Mouse (Mus musculus) C2C12 (cell line): ENCODE results near the gene Mrnip. TPM values are rescaled to one million over a fixed set of nuclear protein-coding genes. Genes with fewer than 3 reads are reported as not detected.

ENCODE experiments used
- H3K27me3 ChIP-seq: one replicate; pipeline ENCODE4 v1.6.1; 2011; ENCODE audit not compliant: control insufficient read depth, insufficient read depth, insufficient read length
- H3K36me3 ChIP-seq: one replicate; pipeline ENCODE4 v1.6.1; 2011; ENCODE audit not compliant: control insufficient read depth, insufficient read depth
- H3K4me3 ChIP-seq: one replicate; pipeline ENCODE4 v1.5.1; 2011; ENCODE audit warnings: mild to moderate bottlenecking, control low read depth; ENCODE audit not compliant: poor library complexity, insufficient read depth, severe bottlenecking
- H3K79me2 ChIP-seq: one replicate; pipeline ENCODE4 v1.6.1; 2011; ENCODE audit not compliant: control insufficient read depth, insufficient read depth
- H3K79me3 ChIP-seq: one replicate; pipeline ENCODE4 v1.6.1; 2011; ENCODE audit warnings: low read depth, control low read depth
- H3ac ChIP-seq: one replicate; pipeline ENCODE3; 2011; ENCODE audit warnings: low read depth; ENCODE audit not compliant: control insufficient read depth, insufficient read length
- CEBPB ChIP-seq: IDR thresholded peaks from one replicate; pipeline ENCODE4 v1.6.1; 2011; ENCODE audit warnings: low read depth, mild to moderate bottlenecking, control low read depth, moderate library complexity
- CTCF ChIP-seq: IDR thresholded peaks from one replicate; pipeline ENCODE4 v1.5.1; 2011; ENCODE audit not compliant: control insufficient read depth, insufficient read depth, insufficient read length
- FOSL1 ChIP-seq: IDR thresholded peaks from one replicate; pipeline ENCODE4 v1.8.0; 2011; ENCODE audit warnings: mild to moderate bottlenecking, low read length; ENCODE audit not compliant: poor library complexity, insufficient read depth, severe bottlenecking
- MAX ChIP-seq: IDR thresholded peaks from one replicate; pipeline ENCODE4 v1.6.1; 2011; ENCODE audit warnings: mild to moderate bottlenecking, control low read depth
- MYOD1 ChIP-seq: IDR thresholded peaks from one replicate; pipeline ENCODE4 v1.6.1; 2011; ENCODE audit warnings: low read depth; ENCODE audit not compliant: control insufficient read depth, insufficient read length
- MYOG ChIP-seq: IDR thresholded peaks from one replicate; pipeline ENCODE4 v1.6.1; 2011; ENCODE audit not compliant: control insufficient read depth, insufficient read length; ENCODE audit errors: extremely low read depth
- USF1 ChIP-seq: IDR thresholded peaks from one replicate; pipeline ENCODE4 v1.6.1; 2011; ENCODE audit warnings: low read depth, mild to moderate bottlenecking, control low read depth, moderate library complexity
- polyA plus RNA-seq: library from polyadenylated mRNA; unstranded; fragments of >200 nt; fragmentation: generic; extraction: Trizol; gene quantifications from one replicate; pipeline ENCODE4 v1.2.1, GENCODE M21; 2012; ENCODE audit warnings: missing spikeins

Gene Mrnip
- polyA plus RNA-seq, 1 experiment: 4.7 TPM

DNA sequence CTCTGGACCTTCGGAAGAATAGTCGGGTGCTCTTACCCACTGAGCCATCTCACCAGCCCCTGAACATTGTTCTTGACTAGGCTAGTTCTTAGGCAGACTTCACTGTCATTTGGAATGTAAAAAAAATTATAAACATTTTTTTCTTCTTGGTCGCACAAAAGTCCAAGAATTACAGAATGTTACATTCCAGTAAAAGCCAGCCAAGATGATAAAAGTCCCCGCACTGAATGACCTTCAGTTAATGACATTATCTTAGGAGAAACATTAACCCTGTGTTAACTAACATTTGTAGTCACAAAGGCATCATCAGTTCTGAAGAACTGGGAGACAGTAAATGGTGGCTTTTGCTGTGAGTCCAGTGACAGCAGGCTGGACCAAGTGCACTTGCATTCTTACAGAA is 16.1 kb downstream of the Mrnip start:
- H3K79me2 ChIP-seq: no peaks in the 10 kb centered on the region
- H3ac ChIP-seq: no peak overlapping the region
- H3K27me3 ChIP-seq: no peaks in the 10 kb centered on the region
- no peaks in the 10 kb centered on the region for H3K79me3 ChIP-seq
- no peaks in the 10 kb centered on the region for H3K36me3 ChIP-seq
- no peak overlapping the region for H3K4me3 ChIP-seq
- TF ChIP-seq USF1 (no peak), MYOD1 (no peak), MYOG (no peak), MAX (no peak), CEBPB (no peak)

DNA sequence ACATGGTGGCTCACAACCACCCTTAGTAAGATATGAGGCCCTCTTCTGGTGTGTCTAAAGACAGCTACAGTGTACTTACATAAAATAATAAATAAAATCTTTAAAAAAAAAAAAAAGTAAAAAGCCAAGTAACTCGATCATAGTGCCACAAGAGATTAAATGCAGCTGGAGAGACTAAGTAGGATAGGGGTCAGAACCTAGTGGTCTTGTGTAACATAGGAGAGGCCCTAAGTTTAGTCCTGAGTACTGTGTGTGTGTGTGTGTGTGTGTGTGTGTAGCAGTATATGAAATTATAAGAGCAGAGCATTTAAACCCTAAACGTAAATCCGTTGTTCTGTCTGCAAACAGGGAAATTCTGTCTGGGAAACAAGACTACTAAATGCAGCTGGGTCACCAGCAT is 18.0 kb downstream of the Mrnip start:
- Histone ChIP-seq H3K79me2 (no peaks in the 10 kb centered on the region), H3K4me3 (no peak overlapping the region), H3K27me3 (no peaks in the 10 kb centered on the region), H3K36me3 (no peaks in the 10 kb centered on the region), H3ac (no peak overlapping the region), H3K79me3 (no peaks in the 10 kb centered on the region)
- TF ChIP-seq CTCF (no peak), CEBPB (no peak)

DNA sequence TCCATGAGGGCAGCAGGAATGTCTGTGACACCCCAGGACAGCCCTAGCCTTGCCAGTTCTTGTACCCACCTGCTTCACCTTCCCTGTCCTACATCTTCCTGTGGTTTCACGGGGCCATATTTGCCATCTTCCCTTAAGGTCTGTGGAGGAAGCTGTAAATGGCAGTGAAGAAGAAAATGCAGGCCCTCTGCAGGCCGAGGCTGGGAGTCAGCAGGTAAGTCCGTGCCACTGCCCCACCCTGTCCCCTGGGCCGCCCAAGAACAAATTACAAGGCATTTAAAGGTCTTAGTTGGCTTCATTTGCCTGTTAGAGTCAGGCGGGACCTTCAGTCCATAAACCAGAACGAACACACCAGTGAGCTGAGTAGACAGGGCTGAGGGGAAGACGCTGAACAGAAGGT is 19.8 kb downstream of the Mrnip start:
- TF ChIP-seq USF1: no peak
- TF ChIP-seq MYOG: no peak
- no peak for TF ChIP-seq CEBPB
- no peak for TF ChIP-seq MAX
- TF ChIP-seq CTCF: no peak
- TF ChIP-seq FOSL1: no peak
- TF ChIP-seq MYOD1: no peak
- H3K79me3 ChIP-seq: no peaks in the 10 kb centered on the region
- H3K36me3 ChIP-seq: peaks cover 9% of the 10 kb centered on the region
- no peaks in the 10 kb centered on the region for H3K27me3 ChIP-seq
- H3K79me2 ChIP-seq: no peaks in the 10 kb centered on the region
- H3ac ChIP-seq: no peak overlapping the region
- H3K4me3 ChIP-seq: no peak overlapping the region

DNA sequence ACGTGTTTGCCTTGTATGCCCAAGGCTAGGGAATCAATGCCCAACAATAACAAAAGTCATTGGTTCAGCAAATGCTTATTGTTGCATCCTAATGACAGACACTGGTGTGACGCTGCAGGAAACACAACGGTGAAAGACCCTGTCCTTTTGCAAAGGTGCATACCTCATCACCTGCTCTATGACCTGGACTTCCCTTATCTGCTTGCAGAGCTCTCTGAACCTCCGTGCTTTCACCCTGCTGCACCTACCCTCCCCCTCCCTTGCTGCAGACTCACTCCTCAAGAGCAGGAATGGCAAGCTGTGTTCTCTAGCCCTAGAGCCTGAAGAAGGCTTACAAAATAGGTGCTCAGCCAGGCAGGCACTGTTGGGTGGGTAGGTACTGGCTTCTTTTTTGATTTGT is 20.5 kb downstream of the Mrnip start:
- Histone ChIP-seq H3ac (no peak overlapping the region), H3K36me3 (peaks cover 16% of the 10 kb centered on the region), H3K79me3 (no peaks in the 10 kb centered on the region), H3K4me3 (no peak overlapping the region), H3K27me3 (no peaks in the 10 kb centered on the region), H3K79me2 (no peaks in the 10 kb centered on the region)
- TF ChIP-seq CTCF: no peak
- TF ChIP-seq FOSL1: no peak
- TF ChIP-seq CEBPB: no peak
- no peak for TF ChIP-seq MYOG
- no peak for TF ChIP-seq MYOD1
- TF ChIP-seq MAX: no peak
- no peak for TF ChIP-seq USF1

- Histone ChIP-seq H3K79me2 (no peaks in the 10 kb centered on the region), H3K27me3 (no peaks in the 10 kb centered on the region), H3K36me3 (peaks cover 43% of the 10 kb centered on the region), H3ac (no peak overlapping the region), H3K79me3 (no peaks in the 10 kb centered on the region), H3K4me3 (no peak overlapping the region)
- TF ChIP-seq MAX (no peak), FOSL1 (no peak), USF1 (no peak), MYOD1 (no peak), CTCF (no peak), CEBPB (no peak), MYOG (no peak)
Observed at GRCm38 (mm10) chr11:50197500-50197899, 23.3 kb downstream of the Mrnip start.

GRCm38 (mm10) chr11:50198219-50198846 is 24.1 kb downstream of the Mrnip start:
- TF ChIP-seq MAX (no peak), MYOG (no peak), USF1 (no peak), CEBPB (no peak), FOSL1 (no peak), CTCF (no peak), MYOD1 (no peak)
- Histone ChIP-seq H3K79me3 (no peaks in the 10 kb centered on the region), H3ac (no peak overlapping the region), H3K27me3 (no peaks in the 10 kb centered on the region), H3K4me3 (no peak overlapping the region), H3K79me2 (peaks cover 1% of the 10 kb centered on the region), H3K36me3 (peaks cover 51% of the 10 kb centered on the region)
